Mouse (Mus musculus) liver, embryonic 12.5 days (tissue): ENCODE results near the gene Rnf151. TPM values are rescaled to one million over a fixed set of nuclear protein-coding genes. Genes with fewer than 3 reads are reported as not detected.
A peak's percentile ranks its signal among the peaks of the same experiment; 100 is the strongest.
"Not testable (repeated sequence)": the region's sequence is repeated elsewhere in the genome, so short reads cannot be mapped to it uniquely, and the experiment has no call there.

Experiments used
- ATAC-seq: fragments of 200-750 bp; cut with Nextera tagmentation; 2 replicates; pipeline ENCODE4 v1.8.0; 2017; ENCODE audit warnings: moderate number of reproducible peaks, mild to moderate bottlenecking, moderate library complexity
- H3K27ac ChIP-seq: fragments of 300-500 bp; sonication (generic); 2 replicates; pipeline ENCODE4 v1.5.1; 2016; ENCODE audit warnings: mild to moderate bottlenecking
- H3K27me3 ChIP-seq: fragments of 300-500 bp; sonication (generic); replicated peaks from 2 replicates; pipeline ENCODE4 v1.6.1; 2016; ENCODE audit warnings: mild to moderate bottlenecking, moderate library complexity
- H3K36me3 ChIP-seq: fragments of 300-500 bp; sonication (generic); 2 replicates; pipeline ENCODE4 v1.6.1; 2016; ENCODE audit warnings: mild to moderate bottlenecking, moderate library complexity
- H3K4me1 ChIP-seq: fragments of 300-500 bp; sonication (generic); 2 replicates; pipeline ENCODE4 v1.6.1; 2016
- H3K4me2 ChIP-seq: fragments of 300-500 bp; sonication (generic); 2 replicates; pipeline ENCODE4 v1.6.1; 2016; ENCODE audit warnings: mild to moderate bottlenecking, moderate library complexity
- H3K4me3 ChIP-seq: fragments of 300-500 bp; sonication (generic); 2 replicates; pipeline ENCODE4 v1.5.1; 2016; ENCODE audit warnings: mild to moderate bottlenecking, moderate library complexity
- H3K9ac ChIP-seq: fragments of 300-500 bp; sonication (generic); 2 replicates; pipeline ENCODE4 v1.6.1; 2016; ENCODE audit warnings: mild to moderate bottlenecking, moderate library complexity
- H3K9me3 ChIP-seq: fragments of 300-500 bp; sonication (generic); replicated peaks from 2 replicates; pipeline ENCODE4 v1.6.1; 2016; ENCODE audit warnings: mild to moderate bottlenecking, moderate library complexity
- WGBS: fragments of 180-500 bp; shearing (Covaris S2); methylation state at CpG from one replicate; pipeline ENCODE4 v1.1.7; 2016; ENCODE audit not compliant: insufficient replicate concordance; 5-methylcytosine and 5-hydroxymethylcytosine counted together
- polyA plus RNA-seq: library from polyadenylated mRNA; unstranded; fragments of >200 nt; fragmentation: Nextera tagmentation; extraction: Ambion mirVana; gene quantifications from 2 replicates; pipeline ENCODE4 v1.2.1, GENCODE M21; 2016

The Rnf151 gene
- polyA plus RNA-seq, 1 experiment from 2014 or later = 0.46 TPM

DNA sequence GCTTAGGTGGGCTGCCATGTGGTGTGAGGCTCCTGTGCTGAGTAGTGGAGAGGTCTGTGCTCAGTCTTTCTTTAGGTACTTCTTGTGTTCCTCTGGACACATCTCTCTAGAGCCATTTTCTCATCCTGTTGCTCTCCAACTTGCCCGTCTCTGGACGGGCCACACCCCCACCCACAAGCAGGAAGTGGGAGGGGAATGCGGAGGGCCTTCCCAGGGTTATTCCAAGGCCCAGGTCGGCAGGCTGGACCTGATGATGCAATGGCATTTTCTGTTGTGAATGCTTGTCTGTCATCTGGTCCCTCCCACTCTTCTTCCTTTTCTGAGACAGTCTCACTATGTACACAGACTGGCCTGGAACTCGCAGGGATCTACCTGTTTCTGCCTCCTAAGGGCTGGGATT is 45.7 kb downstream of the Rnf151 start:
- Histone ChIP-seq H3K9ac (peak overlapping the region; percentile 42), H3K4me3 (peak overlapping the region; percentile 88; the same call in 1 of the 2 replicates), H3K27me3 (no peaks in the 10 kb centered on the region), H3K36me3 (peaks cover 25% of the 10 kb centered on the region), H3K4me1 (peaks cover 74% of the 10 kb centered on the region), H3K27ac (peak overlapping the region; percentile 64), H3K4me2 (peak overlapping the region; percentile 90), H3K9me3 (no peaks in the 10 kb centered on the region)
- ATAC-seq = no peak
- 13% methylated on average over 5 of the region's 5 CpGs for WGBS

DNA sequence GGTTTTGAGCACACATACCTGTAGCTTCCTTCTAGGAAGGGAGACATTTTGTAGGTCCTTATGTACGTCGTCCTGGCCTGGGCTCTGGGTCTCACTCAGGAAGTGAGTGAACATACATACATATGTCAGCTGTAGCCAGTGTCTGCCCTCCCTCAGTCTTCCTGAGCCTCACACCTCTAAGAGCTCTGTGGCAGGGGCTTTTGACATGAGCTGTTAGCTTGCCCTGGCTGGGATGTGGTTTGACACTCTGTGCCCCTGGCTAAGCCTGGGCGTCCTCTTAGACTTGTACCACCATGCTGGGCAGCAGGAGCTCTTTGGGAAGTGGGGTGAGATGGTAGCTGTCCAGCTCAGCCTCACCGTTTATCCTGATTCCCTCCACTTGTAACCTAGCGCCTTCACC is 46.5 kb downstream of the Rnf151 start:
- Histone ChIP-seq H3K9ac (peak overlapping the region; percentile 42; the same call in 1 of the 2 replicates), H3K4me3 (peak overlapping the region; percentile 88), H3K27me3 (no peaks in the 10 kb centered on the region), H3K9me3 (no peaks in the 10 kb centered on the region), H3K27ac (peak overlapping the region; percentile 64; the same call in 1 of the 2 replicates), H3K36me3 (peaks cover 17% of the 10 kb centered on the region), H3K4me2 (peak overlapping the region; percentile 90), H3K4me1 (peaks cover 68% of the 10 kb centered on the region)
- WGBS = 51% methylated on average over 5 of the region's 5 CpGs
- no peak for ATAC-seq

DNA sequence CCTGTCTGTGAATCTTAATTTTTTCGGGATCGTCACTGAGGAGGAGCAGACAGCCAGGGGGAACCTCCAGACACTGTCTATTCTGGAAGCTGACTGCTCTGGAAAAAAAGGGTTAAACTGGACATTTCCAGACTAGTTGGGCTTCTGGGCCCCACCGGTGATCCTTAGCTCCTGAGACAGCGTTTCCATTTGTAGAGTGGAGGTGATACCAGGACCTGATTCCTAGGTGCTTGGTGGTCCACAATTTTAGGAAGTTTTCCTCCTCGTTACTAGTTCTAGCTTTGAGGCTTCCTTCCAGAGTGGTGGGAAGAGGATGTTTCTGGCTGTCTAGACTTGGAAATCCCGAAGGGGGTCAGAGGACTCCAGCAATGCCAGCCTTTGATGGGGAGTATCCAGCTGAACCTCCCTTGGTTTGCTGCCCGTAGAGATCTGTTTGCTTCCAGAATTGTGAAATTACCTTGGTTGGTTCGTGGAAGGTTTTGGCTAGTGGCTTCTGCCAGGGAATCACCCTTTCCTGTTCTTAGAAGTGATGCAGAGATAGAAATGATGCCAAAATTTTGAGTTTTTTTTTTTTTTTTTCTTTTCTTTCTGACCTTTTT is 47.5 kb downstream of the Rnf151 start:
- Histone ChIP-seq H3K27ac (peak overlapping the region; percentile 90), H3K27me3 (no peaks in the 10 kb centered on the region), H3K4me1 (peaks cover 58% of the 10 kb centered on the region), H3K9ac (peak overlapping the region; percentile 95), H3K4me3 (peak overlapping the region; percentile 88), H3K36me3 (peaks cover 15% of the 10 kb centered on the region), H3K9me3 (no peaks in the 10 kb centered on the region), H3K4me2 (peak overlapping the region; percentile 90)
- 8% methylated on average over 8 of the region's 8 CpGs for WGBS
- no peak for ATAC-seq

DNA sequence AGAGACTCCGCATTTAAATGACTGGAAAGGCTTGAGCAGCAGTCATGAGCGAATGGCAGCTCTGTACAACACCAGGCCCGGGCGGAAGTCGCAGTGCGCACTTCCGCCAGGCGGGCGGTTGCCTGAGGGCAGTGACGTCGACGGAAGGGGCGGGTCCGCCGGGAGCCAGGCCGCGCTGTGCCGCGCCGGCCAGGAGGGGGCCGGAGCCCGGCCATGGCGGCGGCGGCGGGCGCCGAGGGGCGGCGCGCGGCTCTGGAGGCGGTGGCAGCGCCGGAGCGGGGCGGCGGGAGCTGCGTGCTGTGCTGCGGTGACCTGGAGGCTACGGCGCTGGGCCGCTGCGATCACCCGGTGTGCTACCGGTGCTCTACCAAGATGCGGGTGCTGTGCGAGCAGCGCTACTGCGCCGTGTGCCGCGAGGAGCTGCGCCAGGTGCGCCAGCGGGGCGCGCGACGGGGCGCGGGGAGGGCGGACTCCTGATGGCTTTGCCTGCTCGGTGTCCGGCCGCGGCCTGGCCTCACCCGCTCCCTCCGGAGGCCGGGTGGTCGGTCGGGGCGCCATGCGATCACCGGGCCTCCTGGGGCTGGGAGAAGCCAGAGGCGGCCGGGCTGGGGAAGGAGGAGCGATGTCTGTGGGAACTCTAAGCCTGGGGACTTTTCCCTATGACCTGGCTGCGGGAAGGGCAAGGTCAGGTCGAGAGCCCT is 48.2 kb downstream of the Rnf151 start, which contains the start of gene Zfp598:
Gene Zfp598 (plus strand): TSS at position 143 of the 701 bp plus-strand sequence.
- WGBS = under 1% methylated on average over 63 of the region's 80 CpGs
- Histone ChIP-seq H3K9me3 (no peaks in the 10 kb centered on the region), H3K27ac (peak within 1 kb of the TSS; percentile 90), H3K4me2 (peak within 1 kb of the TSS; percentile 90), H3K36me3 (peaks cover 15% of the 10 kb centered on the region), H3K4me1 (peaks cover 55% of the 10 kb centered on the region), H3K4me3 (peak within 1 kb of the TSS; percentile 88), H3K27me3 (no peaks in the 10 kb centered on the region), H3K9ac (peak within 1 kb of the TSS; percentile 95)
- ATAC-seq = peak; percentile 99

DNA sequence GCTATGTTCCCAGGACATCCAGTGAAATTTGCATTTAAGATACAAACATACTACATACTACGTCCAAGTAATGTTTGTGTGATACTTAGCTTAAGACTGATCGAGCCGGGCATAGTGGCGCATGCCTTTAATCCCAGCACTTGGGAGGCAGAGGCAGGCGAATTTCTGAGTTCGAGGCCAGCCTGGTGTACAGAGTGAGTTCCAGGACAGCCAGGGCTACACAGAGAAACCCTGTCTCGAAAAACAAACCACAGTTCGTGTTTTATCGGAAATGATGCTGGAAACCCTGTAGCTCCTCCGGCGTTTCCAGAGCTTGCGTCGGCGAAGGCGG is 48.7 kb downstream of the Rnf151 start:
- H3K9me3 ChIP-seq, H3K27me3 ChIP-seq: not testable (repeated sequence)
- peak overlapping the region; percentile 88 for H3K4me3 ChIP-seq
- H3K9ac ChIP-seq = peak overlapping the region; percentile 95
- peak overlapping the region; percentile 90 for H3K27ac ChIP-seq
- 4% methylated on average over 15 of the region's 15 CpGs for WGBS
- peaks cover 49% of the 10 kb centered on the region for H3K4me1 ChIP-seq
- peak overlapping the region; percentile 90 for H3K4me2 ChIP-seq
- peaks cover 15% of the 10 kb centered on the region for H3K36me3 ChIP-seq
- ATAC-seq = peak; percentile 21; the same call in 1 of the 2 replicates

DNA sequence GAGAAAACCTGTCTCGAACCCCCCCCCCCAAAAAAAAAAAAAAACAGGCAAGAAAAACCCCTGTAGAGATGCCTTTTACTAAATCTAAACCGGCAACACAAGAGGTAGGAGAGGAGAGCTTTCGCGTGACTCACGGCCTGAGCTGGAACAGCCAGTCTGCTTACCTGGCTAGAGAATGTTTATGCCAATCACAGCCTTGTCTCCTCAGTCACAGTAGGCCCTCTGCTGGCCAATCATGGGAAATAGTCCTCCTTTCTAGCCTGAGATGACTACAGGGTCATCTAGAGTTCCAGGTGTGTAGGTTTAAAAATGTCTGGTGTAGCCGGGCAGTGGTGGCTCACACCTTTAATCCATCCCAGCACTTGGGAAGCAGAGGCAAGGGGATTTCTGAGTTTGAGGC is 50.4 kb downstream of the Rnf151 start:
- Histone ChIP-seq H3K36me3 (no peaks in the 10 kb centered on the region), H3K4me3 (no peak overlapping the region), H3K4me1 (peaks cover 32% of the 10 kb centered on the region), H3K9ac (no peak overlapping the region), H3K27me3 (peaks cover 10% of the 10 kb centered on the region; the same call in 1 of the 2 replicates), H3K27ac (no peak overlapping the region), H3K4me2 (no peak overlapping the region), H3K9me3 (no peaks in the 10 kb centered on the region)
- no peak for ATAC-seq
- 30% methylated on average over 6 of the region's 6 CpGs for WGBS

DNA sequence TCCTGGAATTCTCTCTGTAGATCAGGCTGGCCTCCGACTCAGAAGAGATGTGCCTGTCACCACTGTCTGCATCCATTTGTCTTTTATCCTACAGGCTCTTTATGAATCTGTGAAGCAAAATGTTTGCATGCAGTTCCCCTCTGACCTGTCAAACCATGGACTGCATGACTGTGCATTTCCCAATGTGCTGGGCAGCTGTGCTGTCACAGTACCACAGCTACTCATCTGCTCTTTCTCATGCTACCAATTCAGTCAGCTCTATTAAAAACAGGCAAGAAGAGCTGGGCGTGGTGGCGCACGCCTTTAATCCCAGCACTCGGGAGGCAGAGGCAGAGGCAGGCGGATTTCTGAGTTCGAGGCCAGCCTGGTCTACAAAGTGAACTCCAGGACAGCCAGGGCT is 50.9 kb downstream of the Rnf151 start:
- H3K4me2 ChIP-seq, H3K36me3 ChIP-seq, H3K9me3 ChIP-seq, H3K9ac ChIP-seq, ATAC-seq, H3K4me3 ChIP-seq, H3K27ac ChIP-seq: not testable (repeated sequence)
- Histone ChIP-seq H3K4me1 (peaks cover 28% of the 10 kb centered on the region), H3K27me3 (peaks cover 14% of the 10 kb centered on the region)
- WGBS = 53% methylated on average over 7 of the region's 7 CpGs

Other genes starting within 250 kb of the Rnf151 start
- 19.2 and 20.7 TPM in 2 replicates for gene E4f1, start 247.8 kb downstream of the Rnf151 start, polyA plus RNA-seq
- gene Pgp, start 247.7 kb downstream of the Rnf151 start, polyA plus RNA-seq = 99.5 and 101 TPM in 2 replicates
- 0.18 TPM in 1 of 2 replicates, not detected in the other for gene Bricd5, start 244.2 kb downstream of the Rnf151 start, polyA plus RNA-seq
- 17.2 and 19.4 TPM in 2 replicates for gene Mlst8, start 239.0 kb downstream of the Rnf151 start, polyA plus RNA-seq
- gene Caskin1, start 229.5 kb downstream of the Rnf151 start, polyA plus RNA-seq = 0.14 and 0.32 TPM in 2 replicates
- 52.2 and 55.4 TPM in 2 replicates for gene Traf7, start 190.1 kb downstream of the Rnf151 start, polyA plus RNA-seq
- gene Rab26, start 183.9 kb downstream of the Rnf151 start, polyA plus RNA-seq = 1.3 and 1.9 TPM in 2 replicates
- 6.0 and 6.5 TPM in 2 replicates for gene Pkd1, start 168.2 kb downstream of the Rnf151 start, polyA plus RNA-seq
- 30.8 and 35.0 TPM in 2 replicates for gene Tsc2, start 85.4 kb downstream of the Rnf151 start, polyA plus RNA-seq
- gene Nthl1, start 85.4 kb downstream of the Rnf151 start, polyA plus RNA-seq = 11.3 and 12.4 TPM in 2 replicates
- 14.6 and 15.2 TPM in 2 replicates for gene Slc9a3r2, start 67.7 kb downstream of the Rnf151 start, polyA plus RNA-seq
- 0.33 TPM in 1 of 2 replicates, not detected in the other for gene Npw, start 59.6 kb downstream of the Rnf151 start, polyA plus RNA-seq
- 19.7 and 20.4 TPM in 2 replicates for gene Zfp598, start 48.4 kb downstream of the Rnf151 start, polyA plus RNA-seq
- 0.06 and 0.27 TPM in 2 replicates for gene Syngr3, start 28.1 kb downstream of the Rnf151 start, polyA plus RNA-seq
- 51.4 and 52.5 TPM in 2 replicates for gene Gfer, start 21.9 kb downstream of the Rnf151 start, polyA plus RNA-seq
- 0.51 and 0.58 TPM in 2 replicates for gene Noxo1, start 21.8 kb downstream of the Rnf151 start, polyA plus RNA-seq
- 65.4 and 71.8 TPM in 2 replicates for gene Tbl3, start 10.4 kb downstream of the Rnf151 start, polyA plus RNA-seq
- gene Rps2, start 53 bp upstream of the Rnf151 start, polyA plus RNA-seq = 1,444 and 1,454 TPM in 2 replicates
- gene Ndufb10, start 6.4 kb upstream of the Rnf151 start, polyA plus RNA-seq = 233 and 239 TPM in 2 replicates
- not detected in 2 replicates for gene Rpl3l, start 9.8 kb upstream of the Rnf151 start, polyA plus RNA-seq
- gene Msrb1, start 18.6 kb upstream of the Rnf151 start, polyA plus RNA-seq = 20.8 and 21.6 TPM in 2 replicates
- gene Hs3st6, start 34.9 kb upstream of the Rnf151 start, polyA plus RNA-seq = not detected in 2 replicates
- 1.5 TPM in 2 replicates for gene Meiob, start 86.2 kb upstream of the Rnf151 start, polyA plus RNA-seq
- gene Hagh, start 122.1 kb upstream of the Rnf151 start, polyA plus RNA-seq = 61.1 and 64.8 TPM in 2 replicates
- 34.2 and 34.6 TPM in 2 replicates for gene Fahd1, start 132.3 kb upstream of the Rnf151 start, polyA plus RNA-seq
- 5.3 and 5.4 TPM in 2 replicates for gene Igfals, start 147.9 kb upstream of the Rnf151 start, polyA plus RNA-seq
- 97.7 and 108 TPM in 2 replicates for gene Nubp2, start 168.3 kb upstream of the Rnf151 start, polyA plus RNA-seq
- gene Spsb3, start 168.6 kb upstream of the Rnf151 start, polyA plus RNA-seq = 37.5 and 40.0 TPM in 2 replicates
- gene Eme2, start 177.0 kb upstream of the Rnf151 start, polyA plus RNA-seq = 20.3 and 21.4 TPM in 2 replicates
- gene Mrps34, start 177.1 kb upstream of the Rnf151 start, polyA plus RNA-seq = 101 and 106 TPM in 2 replicates
- 67.9 and 68.8 TPM in 2 replicates for gene Nme3, start 178.4 kb upstream of the Rnf151 start, polyA plus RNA-seq
- gene Mapk8ip3, start 218.9 kb upstream of the Rnf151 start, polyA plus RNA-seq = 15.6 and 15.8 TPM in 2 replicates
- gene Jpt2, start 242.6 kb upstream of the Rnf151 start, polyA plus RNA-seq = 112 and 114 TPM in 2 replicates